Mouse (Mus musculus) midbrain, embryonic 14.5 days (tissue): ENCODE data around the gene Rai14. TPM values are rescaled to one million over a fixed set of nuclear protein-coding genes. Genes with fewer than 3 reads are reported as not detected.

Experiments
- ATAC-seq: fragments of 200-750 bp; cut with Nextera tagmentation; 2 replicates; pipeline ENCODE4 v1.8.0; 2017; ENCODE audit warnings: moderate number of reproducible peaks, moderate library complexity; ENCODE audit not compliant: low FRiP score, low TSS enrichment
- DNase-seq: peaks from one replicate; pipeline ENCODE4 v3.0.0-alpha.2; 2015
- H3K27ac ChIP-seq: fragments of 300-500 bp; sonication (generic); replicated peaks from 2 replicates; pipeline ENCODE4 v1.5.1; 2014; ENCODE audit warnings: mild to moderate bottlenecking, low read depth, low read length, moderate library complexity
- H3K27me3 ChIP-seq: fragments of 300-500 bp; sonication (generic); 2 replicates; pipeline ENCODE4 v1.6.1; 2014; ENCODE audit warnings: low read length, control low read depth, mixed read lengths; ENCODE audit not compliant: control insufficient read depth, insufficient read depth
- H3K36me3 ChIP-seq: fragments of 300-500 bp; sonication (generic); 2 replicates; pipeline ENCODE4 v1.6.1; 2014; ENCODE audit warnings: low read length, control low read depth; ENCODE audit not compliant: control insufficient read depth, insufficient read depth
- H3K4me1 ChIP-seq: fragments of 300-500 bp; sonication (generic); 2 replicates; pipeline ENCODE4 v1.6.1; 2014; ENCODE audit warnings: mild to moderate bottlenecking, antibody characterized with exemption, low read length, control low read depth; ENCODE audit not compliant: control insufficient read depth, insufficient read depth
- H3K4me2 ChIP-seq: fragments of 300-500 bp; sonication (generic); 2 replicates; pipeline ENCODE4 v1.6.1; 2014; ENCODE audit warnings: mild to moderate bottlenecking, low read length, moderate library complexity
- H3K4me3 ChIP-seq: fragments of 300-500 bp; sonication (generic); replicated peaks from 2 replicates; pipeline ENCODE4 v1.5.1; 2014; ENCODE audit warnings: low read depth, low read length
- H3K9ac ChIP-seq: fragments of 300-500 bp; sonication (generic); replicated peaks from 2 replicates; pipeline ENCODE4 v1.6.1; 2014; ENCODE audit warnings: mild to moderate bottlenecking, low read length, moderate library complexity
- H3K9me3 ChIP-seq: fragments of 300-500 bp; sonication (generic); 2 replicates; pipeline ENCODE4 v1.6.1; 2016; ENCODE audit warnings: low read length, control low read depth, mixed read lengths; ENCODE audit not compliant: control insufficient read depth
- WGBS: fragments of 180-500 bp; shearing (Covaris S2); extraction: QIAGEN DNeasy Blood & Tissue Kit; methylation state at CpG from one replicate; pipeline ENCODE4 v1.1.7; 2014; 5-methylcytosine and 5-hydroxymethylcytosine counted together
- polyA plus RNA-seq: library from polyadenylated mRNA; unstranded; fragments of >200 nt; fragmentation: Nextera tagmentation; extraction: Ambion mirVana; gene quantifications from 2 replicates; pipeline ENCODE4 v1.2.1, GENCODE M21; 2014

The Rai14 gene
- polyA plus RNA-seq, 1 experiment from 2014 or later, result 20.5 TPM

DNA sequence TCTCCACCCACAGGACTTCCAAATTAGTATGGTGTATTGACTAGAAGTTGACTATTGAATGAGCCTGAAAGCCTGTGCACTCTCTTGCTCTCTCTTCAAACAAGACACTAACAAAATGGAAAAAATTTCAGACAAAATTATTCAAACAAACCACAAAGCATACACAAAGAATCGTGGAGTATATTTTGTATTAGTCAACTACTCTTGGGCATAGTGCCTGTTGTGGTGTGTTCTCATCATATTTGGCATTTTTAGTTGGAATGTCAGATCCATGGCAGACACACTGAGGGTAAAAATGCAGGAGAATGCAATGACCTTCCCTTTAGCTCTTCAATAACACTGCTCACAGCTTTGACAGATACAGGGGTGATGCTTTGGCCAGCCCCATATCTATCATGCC is 188.5 kb downstream of the Rai14 start:
- no peak overlapping the region for H3K9ac ChIP-seq
- H3K4me1 ChIP-seq, result no peaks in the 10 kb centered on the region
- no peak overlapping the region for H3K27ac ChIP-seq
- H3K4me2 ChIP-seq, result no peak overlapping the region
- H3K27me3 ChIP-seq, result no peaks in the 10 kb centered on the region
- H3K36me3 ChIP-seq, result no peaks in the 10 kb centered on the region
- H3K4me3 ChIP-seq, result no peak overlapping the region
- ATAC-seq, result no peak
- no peaks in the 10 kb centered on the region for H3K9me3 ChIP-seq
- DNase-seq, result no peak
- 85% methylated on average over 1 of the region's 1 CpGs for WGBS

Other genes with a start within 250 kb of the Rai14 start
- 10.4 and 12.3 TPM in 2 replicates for gene Dnajc21, start 244.1 kb downstream of the Rai14 start, polyA plus RNA-seq
- 71.9 and 73.3 TPM in 2 replicates for gene Brix1, start 228.7 kb downstream of the Rai14 start, polyA plus RNA-seq
- gene Rad1, start 228.6 kb downstream of the Rai14 start, polyA plus RNA-seq, result 13.5 and 19.7 TPM in 2 replicates
- gene Ttc23l, start 156.0 kb downstream of the Rai14 start, polyA plus RNA-seq, result 0.11 TPM in 1 of 2 replicates, not detected in the other
- 0.42 and 0.88 TPM in 2 replicates for gene C1qtnf3, start 237.7 kb upstream of the Rai14 start, polyA plus RNA-seq